Mouse (Mus musculus) thymus, adult 2 months (tissue): Measurements from ENCODE around the gene Kcnq1.

Experiments
- CTCF ChIP-seq: fragments of 200-500 bp; IDR thresholded peaks from 2 replicates; pipeline ENCODE4 v1.5.1; 2012; ENCODE audit warnings: mild to moderate bottlenecking, control low read depth, low read length, moderate library complexity, borderline replicate concordance; ENCODE audit not compliant: control insufficient read depth, poor library complexity, insufficient read depth; ENCODE audit errors: extremely low read depth
- POLR2A ChIP-seq: fragments of 200-500 bp; IDR thresholded peaks from 2 replicates; pipeline ENCODE4 v1.6.1; 2012; ENCODE audit warnings: mild to moderate bottlenecking, low read length, control low read depth, moderate library complexity; ENCODE audit not compliant: control insufficient read depth, poor library complexity, insufficient read depth; ENCODE audit errors: extremely low read depth

GRCm38 (mm10) chr7:143300037-143300436 lies 193.9 kb downstream of the Kcnq1 start:
- TF ChIP-seq POLR2A: no peak
- TF ChIP-seq CTCF: no peak
